Mouse (Mus musculus): ENCODE results near the gene Ankrd13a.
"Not testable (repeated sequence)": the region's sequence is repeated elsewhere in the genome, so short reads cannot be mapped to it uniquely, and the experiment has no call there.

Gene Ankrd13a

DNA sequence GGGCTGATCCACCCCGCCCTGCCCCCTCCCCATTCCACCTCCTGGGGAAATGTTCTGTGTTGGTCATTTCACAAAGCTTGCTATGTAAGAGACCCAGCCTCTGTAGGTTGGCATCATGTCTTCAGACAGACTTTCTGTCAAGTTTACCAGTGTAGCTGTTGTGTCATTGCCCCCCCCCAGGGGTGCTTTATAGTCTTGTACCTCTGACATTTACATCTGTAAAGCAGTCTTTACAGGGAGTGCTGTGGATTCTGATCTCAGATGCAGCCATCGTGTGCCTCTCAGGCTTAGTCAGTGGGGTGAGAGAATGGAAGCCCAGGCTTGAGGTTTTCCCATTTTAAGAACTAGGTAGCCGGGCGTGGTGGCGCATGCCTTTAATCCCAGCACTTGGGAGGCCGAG, 27.4 kb downstream of the Ankrd13a start:
- DNase-seq = no peak

DNA sequence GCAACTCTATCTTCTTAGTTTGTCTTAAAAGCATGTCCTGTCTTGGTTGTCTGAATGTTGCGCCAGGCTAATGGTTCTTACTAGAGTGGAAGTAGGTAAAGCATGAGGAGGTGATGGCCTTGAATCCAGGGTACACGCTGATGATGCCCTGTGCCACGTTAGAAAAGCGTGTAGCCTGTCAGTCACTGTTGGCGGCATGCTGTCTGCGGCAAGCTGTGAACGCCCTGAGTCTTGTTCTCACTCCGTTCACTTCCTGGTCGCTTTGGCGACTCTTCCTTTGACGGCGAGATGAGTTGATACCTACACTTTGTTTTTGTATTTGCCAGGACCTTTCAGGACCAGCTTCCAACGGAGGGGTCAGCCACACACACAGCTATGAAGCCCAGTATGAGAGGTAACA, 28.8 kb downstream of the Ankrd13a start:
- DNase-seq = no peak

DNA sequence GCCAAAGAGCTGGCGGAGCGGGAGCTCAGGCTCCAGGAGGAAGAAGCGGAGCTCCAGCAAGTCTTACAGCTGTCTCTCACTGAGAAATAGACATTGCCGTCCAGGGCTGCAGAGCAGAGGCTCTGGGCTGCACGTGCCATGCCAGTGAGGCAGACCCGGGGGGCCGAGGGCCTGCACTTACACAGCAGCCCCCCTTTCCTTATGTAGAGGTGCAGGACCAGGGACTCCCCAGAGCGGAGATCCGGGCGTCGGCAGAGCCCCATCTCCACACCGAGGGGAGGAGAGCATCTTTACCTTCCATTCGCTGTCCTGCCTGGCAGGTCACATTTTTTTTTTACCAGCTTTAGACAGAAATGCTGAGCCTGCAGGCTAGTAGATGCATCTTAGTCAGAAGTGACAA, 29.9 kb downstream of the Ankrd13a start:
- DNase-seq = no peak

DNA sequence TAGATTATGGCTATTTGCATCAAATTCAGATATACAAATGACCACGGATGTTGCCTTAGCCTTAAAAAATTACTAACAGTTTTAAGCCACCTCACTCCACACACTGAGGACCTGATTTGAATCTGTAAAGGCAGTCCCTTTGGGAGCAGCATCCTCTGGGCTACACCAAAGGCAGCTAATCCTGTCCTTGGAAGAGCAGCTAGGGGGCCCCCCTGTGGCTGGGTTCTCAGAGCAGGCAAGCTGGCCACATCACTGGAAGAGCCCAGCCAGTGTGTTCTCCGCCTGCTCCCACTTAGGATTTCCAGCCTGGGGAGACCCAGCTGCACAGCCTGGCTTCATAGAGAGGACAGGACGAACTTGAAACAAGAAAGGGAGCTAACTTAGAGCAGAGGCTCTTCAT, 30.5 kb downstream of the Ankrd13a start:
- DNase-seq = peak; percentile 58

DNA sequence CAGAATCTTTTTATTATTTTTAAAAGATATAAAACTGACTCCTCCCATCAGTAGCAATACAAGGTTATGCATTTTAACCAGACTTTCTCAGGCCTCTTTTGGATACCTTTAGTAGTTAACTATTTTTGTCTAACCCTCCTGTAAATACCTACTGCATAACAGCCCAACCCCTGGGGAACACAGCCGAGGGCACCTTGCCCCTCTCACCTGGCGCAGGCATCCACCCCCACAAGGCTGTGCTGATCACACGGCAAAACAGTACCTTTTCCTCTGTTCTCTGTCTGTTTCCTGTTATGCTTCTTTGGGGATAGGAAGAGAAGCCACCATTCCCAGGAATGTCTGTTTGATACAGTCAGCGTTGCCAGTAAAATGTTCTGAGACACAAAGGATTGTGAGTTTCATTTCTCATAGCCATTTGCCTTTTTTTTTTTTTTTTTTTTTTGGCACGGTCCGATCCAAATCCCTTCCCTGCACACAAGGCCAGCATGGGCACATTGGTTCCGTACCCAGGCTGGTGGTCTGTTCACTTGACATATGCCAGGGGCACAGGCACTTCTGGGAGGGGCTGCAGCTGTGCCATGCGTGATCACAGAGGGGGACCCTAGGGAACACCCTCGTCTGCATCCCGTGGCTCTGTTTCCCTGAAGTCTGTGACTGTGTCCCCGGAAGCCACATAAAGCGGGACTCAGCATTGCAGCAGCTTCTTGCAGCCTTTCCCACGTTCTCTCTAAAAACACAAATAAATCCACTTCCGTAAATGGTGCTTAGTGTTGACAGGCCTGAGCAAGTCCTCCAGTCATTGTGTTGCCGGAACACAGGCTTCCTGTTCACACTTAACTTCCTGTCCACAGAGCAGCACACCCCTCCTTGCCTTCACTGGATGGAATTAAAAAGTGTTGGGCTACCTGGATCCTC, 31.2 kb downstream of the Ankrd13a start:
- no peak for DNase-seq

DNA sequence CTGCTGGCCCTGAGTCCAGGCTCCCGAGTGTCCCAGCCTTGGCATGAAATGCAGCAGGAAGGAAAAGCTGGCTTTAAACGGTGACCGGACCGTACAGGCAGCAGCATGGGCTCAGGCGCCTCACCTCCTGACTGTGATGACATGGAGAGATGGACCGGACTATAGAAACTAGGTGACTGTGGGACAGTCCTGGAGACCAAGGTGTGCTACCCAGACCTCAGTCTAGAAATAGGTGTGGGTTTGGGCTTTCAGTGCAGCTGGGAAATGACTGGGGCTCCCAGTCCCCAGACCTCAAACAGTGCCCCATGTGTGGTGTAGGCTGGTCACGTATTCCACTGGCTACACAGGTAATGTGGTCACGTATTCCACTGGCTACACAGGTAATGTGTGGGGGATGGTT, 32.2 kb downstream of the Ankrd13a start:
- no peak for DNase-seq

DNA sequence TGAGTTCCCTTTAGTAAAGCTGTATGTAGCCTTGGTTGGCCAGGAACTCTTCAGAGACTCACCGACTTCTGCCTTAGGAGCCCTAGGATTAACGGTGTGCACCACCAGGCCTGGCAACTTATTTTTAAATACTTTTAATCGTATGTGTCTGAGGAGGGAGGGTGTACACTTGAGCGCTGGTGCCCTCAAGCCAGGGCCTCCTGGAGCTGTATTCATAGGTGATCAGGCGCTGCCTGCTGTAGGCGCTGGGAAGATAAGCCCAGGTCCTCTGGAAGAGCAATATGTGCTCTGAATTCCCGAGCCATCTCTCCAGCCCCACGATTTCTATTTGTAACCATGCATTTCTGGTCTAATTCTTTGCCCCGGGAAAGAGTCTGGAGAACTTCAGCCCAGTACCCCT, 32.6 kb downstream of the Ankrd13a start:
- DNase-seq = no peak

DNA sequence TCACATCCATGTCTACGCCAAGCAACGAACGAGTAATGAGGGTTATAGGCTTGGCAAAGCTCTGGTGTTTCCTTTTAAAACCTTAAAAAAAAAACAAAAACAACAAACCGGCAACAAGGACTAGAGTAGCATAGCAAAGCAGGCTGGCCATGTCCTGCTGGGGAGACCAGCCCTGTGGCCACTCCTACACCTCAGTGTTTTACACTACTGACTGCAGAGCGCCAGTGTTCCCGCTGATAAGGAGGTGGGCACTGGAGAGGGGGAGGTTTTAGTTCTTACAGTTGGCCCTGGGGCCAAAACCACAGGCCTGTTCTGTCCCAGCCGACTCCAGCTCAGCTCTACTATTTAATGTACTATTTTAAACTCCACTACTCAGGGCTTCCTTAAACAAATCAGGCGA, 33.0 kb downstream of the Ankrd13a start:
- DNase-seq = no peak

DNA sequence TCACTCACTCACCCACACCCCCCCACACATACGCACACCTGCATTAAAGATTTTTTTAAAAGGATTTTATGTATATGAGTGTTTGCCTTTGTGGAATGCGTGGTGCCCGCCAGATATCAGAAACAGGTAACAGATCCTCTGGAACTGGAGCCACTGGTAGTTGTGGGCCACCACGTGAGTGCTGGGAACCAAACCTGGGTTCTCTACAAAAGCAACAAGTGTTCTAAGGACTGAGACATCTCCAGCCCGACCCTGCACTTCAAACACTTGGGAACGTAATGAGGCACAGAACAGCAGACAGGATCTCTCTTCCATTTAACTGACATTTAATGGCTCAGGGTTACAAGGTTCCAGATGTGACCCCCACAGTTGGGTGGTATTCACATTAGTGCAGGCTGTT, 33.4 kb downstream of the Ankrd13a start:
- DNase-seq = no peak

DNA sequence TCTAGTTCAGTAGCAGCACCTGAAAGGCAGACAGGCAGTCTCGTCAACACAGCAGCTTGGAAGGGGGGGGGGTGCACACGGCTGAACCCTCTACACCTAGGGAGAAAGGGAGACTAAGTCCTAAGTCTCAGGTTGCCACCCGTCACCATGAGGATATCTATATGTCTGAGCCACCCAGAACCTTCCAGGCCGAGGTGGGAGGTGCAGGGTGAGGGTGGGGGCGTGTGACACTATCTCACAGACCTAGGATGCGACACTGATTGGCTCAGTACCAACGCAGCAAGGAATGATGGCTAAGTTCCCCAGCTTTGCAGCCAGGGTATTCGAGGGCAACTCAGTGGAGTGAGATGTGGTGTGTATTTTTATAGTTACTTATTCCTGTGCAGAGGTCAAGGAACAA, 33.9 kb downstream of the Ankrd13a start:
- no peak for DNase-seq

DNA sequence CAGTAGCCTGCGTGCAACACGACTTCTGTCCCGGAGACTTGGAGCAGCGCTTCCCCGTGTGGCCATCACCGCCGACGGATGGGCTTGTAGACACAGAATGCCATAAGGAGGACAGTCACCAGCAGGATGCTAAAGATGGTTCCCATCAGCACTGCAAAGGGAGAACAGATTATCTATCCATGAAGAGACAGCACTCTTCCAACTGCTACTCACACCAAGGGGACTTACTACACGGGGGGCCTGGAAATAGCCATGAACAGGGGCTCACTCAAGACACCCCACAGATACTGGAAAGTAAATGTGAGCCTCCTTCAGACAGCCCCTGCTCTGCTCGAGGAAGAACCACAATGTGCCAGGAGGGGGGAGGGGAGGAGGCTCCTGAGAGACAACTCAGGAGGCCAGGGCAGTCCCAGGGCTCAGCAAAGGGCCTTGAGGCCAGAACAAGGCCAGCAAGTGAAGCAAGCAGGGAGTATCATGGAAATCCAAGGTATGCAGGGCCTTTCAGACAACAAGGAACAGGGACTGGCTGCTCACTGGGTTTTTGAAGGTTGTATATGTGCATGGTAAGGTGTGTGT, 34.8 kb downstream of the Ankrd13a start:
- no peak for DNase-seq

DNA sequence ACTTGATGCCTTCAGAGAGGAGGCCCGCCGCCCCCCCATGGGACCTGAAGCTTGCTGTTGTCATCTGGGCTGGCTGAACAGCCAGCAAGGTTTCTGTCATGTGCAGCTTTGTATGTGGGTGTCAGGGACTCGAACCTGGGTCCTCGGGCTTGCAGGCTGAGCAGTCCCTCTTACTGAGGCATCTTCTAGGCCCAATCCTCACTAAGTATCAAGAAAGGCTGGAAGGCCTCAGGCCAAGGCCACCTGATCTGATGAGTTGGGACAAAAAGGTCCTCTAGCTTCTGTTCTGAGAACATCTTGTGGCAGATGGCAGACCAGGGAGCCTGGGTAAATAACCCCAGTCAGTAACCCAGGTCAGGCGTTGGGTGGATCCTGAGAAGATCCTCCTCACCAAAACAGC, 35.3 kb downstream of the Ankrd13a start:
- DNase-seq = no peak

DNA sequence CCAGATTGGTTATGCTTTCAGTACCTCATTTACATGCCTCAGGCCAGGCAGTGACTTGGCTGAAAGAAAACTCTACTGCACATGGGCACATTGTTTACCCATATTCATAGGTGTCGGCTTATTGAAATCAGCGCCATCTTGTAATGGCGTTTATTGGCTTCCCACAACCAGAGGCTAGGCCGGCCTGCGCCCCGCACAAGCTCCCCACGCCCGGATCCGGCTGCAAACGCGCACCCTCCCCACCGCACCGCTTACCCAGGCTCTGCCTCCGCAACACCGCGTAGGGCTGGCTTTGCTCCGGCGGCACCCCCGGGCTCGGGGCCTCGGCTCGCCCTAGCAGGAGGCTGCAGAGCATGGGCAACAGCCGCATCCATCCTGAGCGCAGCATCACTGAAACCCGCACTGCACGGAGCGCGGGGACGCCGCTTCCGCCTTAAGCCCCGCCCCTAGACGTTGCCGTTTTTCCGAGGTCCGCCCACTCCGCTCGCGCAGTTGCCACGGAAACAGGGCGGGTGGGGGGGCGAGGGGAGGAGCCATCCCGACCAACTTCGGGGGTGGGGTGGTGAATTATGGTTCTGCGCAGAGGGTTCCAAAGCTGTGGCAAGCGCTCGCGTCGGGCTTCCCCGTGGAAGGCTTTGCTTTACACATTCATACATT, 39.2 kb downstream of the Ankrd13a start:
- DNase-seq = peak; percentile 89

DNA sequence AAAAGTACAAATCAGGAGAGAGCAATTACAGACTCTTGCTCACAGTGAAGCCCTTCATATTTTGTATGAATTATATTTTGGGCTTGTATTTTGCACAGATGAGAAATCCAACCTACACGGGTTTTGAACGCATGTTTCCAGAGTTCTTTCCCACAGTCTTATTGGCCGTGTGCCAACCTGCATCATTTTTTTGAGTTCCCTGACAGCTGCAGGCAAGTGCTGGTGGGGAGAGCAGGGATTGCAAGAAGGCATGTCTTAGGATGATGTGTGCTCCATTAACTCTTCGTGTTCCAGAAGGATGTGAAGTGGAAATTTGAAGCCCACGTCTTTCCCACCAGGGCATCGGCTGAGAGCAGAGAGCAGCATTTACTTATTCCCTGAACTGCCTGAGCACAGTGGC, 42.1 kb downstream of the Ankrd13a start:
- no peak for DNase-seq

DNA sequence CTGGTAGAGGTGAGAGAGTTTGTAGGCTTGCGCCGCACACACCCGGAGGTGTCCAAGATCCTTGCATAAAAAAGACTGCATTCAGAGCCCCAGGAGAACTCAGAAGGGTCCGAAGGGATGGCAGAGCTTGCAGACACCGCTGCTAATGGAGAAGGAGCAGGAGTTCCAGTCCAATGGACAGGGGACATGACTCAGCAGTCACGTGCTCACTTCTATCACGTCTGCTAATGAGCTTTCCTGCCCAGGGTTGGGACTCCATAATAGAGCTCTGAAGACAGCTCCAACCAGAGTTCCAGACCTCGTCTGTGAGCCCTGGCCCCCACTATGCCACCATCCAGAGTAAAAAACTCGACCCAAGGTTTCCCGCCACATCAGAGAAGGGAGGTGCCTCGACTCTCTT, 43.6 kb downstream of the Ankrd13a start:
- no peak for DNase-seq

DNA sequence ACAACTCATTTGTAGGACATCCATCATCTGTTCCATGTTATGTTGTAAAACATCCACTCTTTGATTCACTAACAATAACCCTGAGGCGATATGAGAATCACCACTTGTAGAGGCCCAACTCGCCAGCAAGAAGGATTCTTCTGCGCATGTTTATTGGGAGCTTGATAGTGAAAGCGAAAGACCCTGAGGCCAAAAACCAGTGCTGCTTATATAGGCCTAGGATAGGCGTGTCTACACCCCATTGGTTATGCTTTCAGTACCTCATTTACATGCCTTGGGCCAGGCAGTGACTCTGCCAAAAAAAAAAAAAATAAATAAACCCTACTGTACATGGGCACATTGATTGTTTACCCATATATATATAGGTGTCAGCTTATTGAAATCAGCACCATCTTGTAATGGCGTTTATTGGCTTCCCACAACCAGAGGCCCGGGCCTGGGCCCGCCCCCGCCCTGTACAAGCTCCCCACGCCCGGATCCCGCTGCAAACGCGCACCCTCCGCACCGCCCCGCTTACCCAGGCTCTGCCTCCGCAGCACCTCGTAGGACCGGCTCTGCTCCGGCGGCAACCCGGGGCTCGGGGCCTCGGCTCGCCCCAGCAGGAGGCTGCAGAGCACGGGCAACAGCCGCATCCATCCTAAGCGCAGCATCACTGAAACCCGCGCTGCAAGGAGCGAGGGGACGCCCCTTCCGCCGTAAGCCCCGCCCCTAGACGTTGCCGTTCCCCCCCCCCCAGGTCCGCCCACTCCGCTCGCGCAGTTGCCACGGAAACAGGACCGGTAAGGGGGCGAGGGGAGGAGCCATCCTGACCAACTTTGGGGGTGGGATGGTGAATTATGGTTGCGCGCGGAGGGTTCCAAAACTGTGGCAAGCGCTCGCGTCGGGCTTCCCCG, 48.6 kb downstream of the Ankrd13a start, which contains the start of gene 1500011B03Rik:
1500011B03Rik (minus strand) TSS at position 673 of the 893 bp plus-strand sequence.
- DNase-seq = peak; percentile 65

DNA sequence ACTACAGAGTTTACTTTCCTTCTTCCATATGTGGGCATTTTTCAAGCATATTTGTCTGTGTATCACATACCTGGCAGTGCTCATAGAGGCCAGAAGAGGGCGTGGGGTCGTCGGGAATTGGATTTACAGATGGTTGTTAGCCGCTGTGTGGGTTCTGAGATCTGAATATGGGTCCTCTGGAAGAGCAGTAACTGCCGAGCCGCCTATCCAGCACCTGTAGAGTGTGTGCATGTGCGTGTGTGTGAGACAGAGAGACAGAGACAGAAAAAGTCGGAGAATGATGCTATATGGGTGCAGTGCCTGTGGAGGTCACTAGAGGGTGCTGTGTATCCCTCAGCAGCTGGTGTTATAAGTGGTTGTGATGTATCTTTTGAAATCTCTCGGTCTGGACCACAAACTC, 49.7 kb downstream of the Ankrd13a start:
- no peak for DNase-seq

DNA sequence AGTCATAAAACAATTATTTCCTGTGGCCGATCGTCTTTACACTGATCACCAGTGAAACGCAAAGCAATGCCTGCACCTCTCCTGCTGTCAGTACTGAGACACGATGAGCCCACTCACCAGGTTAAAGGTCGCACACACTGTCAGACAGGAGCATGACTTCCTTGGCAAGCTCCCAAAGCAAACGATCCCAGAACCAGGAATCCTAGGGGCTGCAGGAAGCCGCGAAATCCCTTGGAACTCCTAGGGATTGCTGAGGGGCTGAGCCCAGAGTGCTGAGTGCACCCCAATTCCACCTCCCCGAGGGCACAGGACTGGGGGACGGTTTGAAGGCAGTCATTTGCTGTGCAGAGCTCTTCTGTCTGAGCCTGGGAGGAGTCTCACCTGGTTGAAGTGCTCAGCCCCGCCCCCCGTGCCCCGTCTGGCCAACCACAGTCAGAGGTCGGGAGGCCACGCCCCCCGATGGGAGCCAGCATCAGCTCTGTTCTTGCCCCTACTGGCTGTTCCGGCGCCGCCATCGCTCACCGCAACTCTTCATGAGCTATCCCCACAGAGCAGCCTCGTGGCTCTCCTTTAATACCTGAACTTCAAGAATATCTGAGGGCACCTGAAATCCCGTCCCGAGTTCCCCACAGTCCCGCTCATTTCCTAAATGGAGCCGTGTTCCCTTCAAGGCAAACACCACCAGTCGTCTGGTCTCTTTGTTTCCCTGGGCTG, 51.7 kb downstream of the Ankrd13a start:
- DNase-seq = peak; percentile 65

DNA sequence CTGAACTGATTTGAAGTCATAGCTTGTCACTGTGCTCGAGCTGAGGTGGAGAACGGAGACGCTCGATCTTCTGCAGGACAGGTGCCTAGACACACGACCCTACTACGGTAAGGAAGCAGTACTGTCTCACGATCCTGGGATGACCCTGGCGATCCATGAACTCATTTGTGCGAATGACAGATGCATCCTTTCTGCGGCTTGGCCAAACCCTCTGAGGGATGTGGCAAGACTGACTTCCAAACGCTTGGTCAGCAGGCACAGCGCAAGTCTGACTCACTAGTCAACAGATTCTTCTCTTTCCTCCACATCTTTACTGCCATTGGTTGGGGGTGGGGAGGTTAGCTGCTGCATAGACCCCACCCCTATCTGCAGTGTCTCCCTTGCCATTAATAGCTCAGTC, 53.0 kb downstream of the Ankrd13a start:
- DNase-seq = no peak

DNA sequence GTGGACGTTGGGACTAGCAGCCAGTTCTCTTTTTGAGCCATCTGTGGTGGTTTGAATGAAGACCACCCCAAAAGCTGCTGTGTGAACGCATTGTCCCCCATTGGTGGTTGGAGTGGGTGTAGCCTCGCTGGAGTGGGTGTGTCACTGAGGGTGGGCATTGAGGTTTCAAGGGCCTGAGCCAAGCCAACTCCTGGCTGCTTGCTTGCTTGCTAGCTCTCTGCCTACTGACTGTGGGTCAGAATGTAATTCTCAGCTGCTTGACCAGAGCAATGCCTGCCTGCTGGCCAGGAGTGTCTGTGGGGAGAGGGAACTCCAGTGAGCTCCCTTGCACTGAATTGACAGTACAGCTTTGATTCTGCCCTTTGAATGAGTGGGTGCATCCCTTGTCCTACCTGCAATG, 55.3 kb downstream of the Ankrd13a start:
- no peak for DNase-seq

DNA sequence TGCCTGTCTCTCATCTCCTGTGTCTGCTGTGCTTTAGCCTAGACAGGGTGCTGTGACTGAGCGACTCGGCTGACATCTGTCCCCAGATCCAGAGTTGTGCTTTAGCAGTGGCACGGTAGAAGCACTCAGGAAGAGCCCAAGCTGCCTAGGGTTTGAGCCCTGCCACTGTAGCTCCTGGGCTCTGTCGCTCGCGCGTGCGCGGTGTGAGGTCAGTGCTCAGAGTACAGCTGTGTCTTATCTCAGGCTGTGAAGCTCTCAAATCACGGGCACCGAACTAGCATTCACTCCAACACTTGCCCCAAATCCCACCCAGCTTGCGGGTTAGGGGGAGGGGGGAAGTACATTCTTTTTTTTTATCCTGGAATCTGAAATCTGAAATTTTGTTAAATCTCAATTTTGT, 62.4 kb downstream of the Ankrd13a start:
- no peak for DNase-seq

DNA sequence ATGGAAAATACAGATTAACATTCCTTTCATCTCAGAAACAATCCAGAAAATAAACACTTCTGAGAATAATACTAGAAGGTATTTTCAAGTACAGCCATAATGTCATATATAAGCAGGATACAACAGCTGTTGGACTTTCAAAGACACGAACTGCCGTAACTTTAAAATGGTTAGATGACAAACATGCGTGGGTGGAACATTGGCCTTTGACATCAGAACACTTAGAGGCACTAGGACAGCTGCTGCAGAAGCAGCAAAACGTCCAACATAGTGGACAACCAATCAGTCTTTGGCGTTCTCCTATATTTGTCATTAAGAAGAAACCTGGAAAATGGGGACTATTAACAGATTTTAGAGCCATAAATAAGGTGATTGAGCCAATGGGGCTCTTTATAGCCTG, 66.0 kb downstream of the Ankrd13a start:
- DNase-seq = not testable (repeated sequence)

Data from cerebellum, adult 11 months (tissue).